Mouse (Mus musculus) stomach, embryonic 16.5 days (tissue): ENCODE measurements around the gene Ccdc50. TPM values are rescaled to one million over a fixed set of nuclear protein-coding genes. Genes with fewer than 3 reads are reported as not detected.

Experiments
- ATAC-seq: fragments of 200-750 bp; cut with Nextera tagmentation; 2 replicates; pipeline ENCODE4 v1.8.0; 2017; ENCODE audit warnings: moderate number of reproducible peaks, moderate TSS enrichment; ENCODE audit not compliant: insufficient read depth, low FRiP score
- H3K27ac ChIP-seq: fragments of 300-500 bp; sonication (generic); 2 replicates; pipeline ENCODE4 v1.5.1; 2014; ENCODE audit warnings: low read length
- H3K27me3 ChIP-seq: fragments of 300-500 bp; sonication (generic); 2 replicates; pipeline ENCODE4 v1.6.1; 2014; ENCODE audit warnings: low read length, control low read depth, mixed read lengths; ENCODE audit not compliant: control insufficient read depth, insufficient read depth
- H3K36me3 ChIP-seq: fragments of 300-500 bp; sonication (generic); 2 replicates; pipeline ENCODE4 v1.6.1; 2014; ENCODE audit warnings: low read length; ENCODE audit not compliant: control insufficient read depth, insufficient read depth
- H3K4me1 ChIP-seq: fragments of 300-500 bp; sonication (generic); 2 replicates; pipeline ENCODE4 v1.6.1; 2014; ENCODE audit warnings: low read length, control low read depth, mixed read lengths; ENCODE audit not compliant: control insufficient read depth, insufficient read depth
- H3K4me2 ChIP-seq: fragments of 300-500 bp; sonication (generic); 2 replicates; pipeline ENCODE4 v1.6.1; 2014; ENCODE audit warnings: low read depth, low read length, mixed read lengths
- H3K4me3 ChIP-seq: fragments of 300-500 bp; sonication (generic); replicated peaks from 2 replicates; pipeline ENCODE4 v1.5.1; 2014; ENCODE audit warnings: mild to moderate bottlenecking, low read length
- H3K9ac ChIP-seq: fragments of 300-500 bp; sonication (generic); 2 replicates; pipeline ENCODE4 v1.6.1; 2014; ENCODE audit warnings: low read length
- H3K9me3 ChIP-seq: fragments of 300-500 bp; sonication (generic); replicated peaks from 2 replicates; pipeline ENCODE4 v1.6.1; 2016; ENCODE audit warnings: low read length, control low read depth; ENCODE audit not compliant: control insufficient read depth
- WGBS: fragments of 180-500 bp; shearing (Covaris S2); extraction: QIAGEN DNeasy Blood & Tissue Kit; methylation state at CpG from one replicate; pipeline ENCODE4 v1.1.7; 2014; 5-methylcytosine and 5-hydroxymethylcytosine counted together
- polyA plus RNA-seq: library from polyadenylated mRNA; unstranded; fragments of >200 nt; fragmentation: Nextera tagmentation; extraction: Ambion mirVana; gene quantifications from 2 replicates; pipeline ENCODE4 v1.2.1, GENCODE M21; 2015

Ccdc50 gene
- polyA plus RNA-seq, 1 experiment from 2014 or later: 43.1 TPM

- 20% methylated on average over 4 of the region's 4 CpGs for WGBS
- H3K4me1 ChIP-seq: no peaks in the 10 kb centered on the region
- H3K27me3 ChIP-seq: no peaks in the 10 kb centered on the region
- no peak overlapping the region for H3K27ac ChIP-seq
- H3K36me3 ChIP-seq: no peaks in the 10 kb centered on the region
- no peak for ATAC-seq
- H3K4me2 ChIP-seq: no peak overlapping the region
- no peak overlapping the region for H3K4me3 ChIP-seq
- no peak overlapping the region for H3K9ac ChIP-seq
- no peaks in the 10 kb centered on the region for H3K9me3 ChIP-seq
Measured at GRCm38 (mm10) chr16:27457273-27457672, 68.6 kb downstream of the Ccdc50 start.

- Histone ChIP-seq H3K4me3 (no peak overlapping the region), H3K4me1 (no peaks in the 10 kb centered on the region), H3K9ac (no peak overlapping the region), H3K9me3 (no peaks in the 10 kb centered on the region), H3K27me3 (no peaks in the 10 kb centered on the region), H3K4me2 (no peak overlapping the region), H3K36me3 (no peaks in the 10 kb centered on the region), H3K27ac (no peak overlapping the region)
- ATAC-seq: no peak
- 24% methylated on average over 5 of the region's 5 CpGs for WGBS
Measured at GRCm38 (mm10) chr16:27468731-27469130, 80.1 kb downstream of the Ccdc50 start.

- Histone ChIP-seq H3K4me2 (no peak overlapping the region), H3K4me1 (no peaks in the 10 kb centered on the region), H3K27me3 (no peaks in the 10 kb centered on the region), H3K36me3 (no peaks in the 10 kb centered on the region), H3K9ac (no peak overlapping the region), H3K9me3 (no peaks in the 10 kb centered on the region), H3K27ac (no peak overlapping the region), H3K4me3 (no peak overlapping the region)
- 59% methylated on average over 6 of the region's 6 CpGs for WGBS
- ATAC-seq: no peak
Measured at GRCm38 (mm10) chr16:27471389-27471788, 82.7 kb downstream of the Ccdc50 start.

- H3K4me3 ChIP-seq: no peak overlapping the region
- ATAC-seq: no peak
- no peak overlapping the region for H3K4me2 ChIP-seq
- H3K27me3 ChIP-seq: no peaks in the 10 kb centered on the region
- no peaks in the 10 kb centered on the region for H3K9me3 ChIP-seq
- no peak overlapping the region for H3K27ac ChIP-seq
- no peaks in the 10 kb centered on the region for H3K36me3 ChIP-seq
- H3K9ac ChIP-seq: no peak overlapping the region
- H3K4me1 ChIP-seq: no peaks in the 10 kb centered on the region
- WGBS: 76% methylated on average over 1 of the region's 1 CpGs
Measured at GRCm38 (mm10) chr16:27483834-27484233, 95.2 kb downstream of the Ccdc50 start.

Other genes with a start within 250 kb of the Ccdc50 start
- gene Ostn, start 81.4 kb upstream of the Ccdc50 start, polyA plus RNA-seq: 0.18 TPM in 1 of 2 replicates, not detected in the other
- 0.37 and 0.54 TPM in 2 replicates for gene Uts2b, start 18.6 kb upstream of the Ccdc50 start, polyA plus RNA-seq